Mouse (Mus musculus) cerebellum, postnatal 36 days (tissue): ENCODE measurements around the gene Rnf6.

Experiments used
- DNase-seq, 2 experiments: peaks; one replicate each; pipeline ENCODE4 v3.0.0; 2021 to 2022; ENCODE audit warnings: mixed read lengths in 2 of 2

Gene Rnf6

GRCm38 (mm10) chr5:146220879-146221714 is at the start of gene Rnf6:
Gene Rnf6 (minus strand): TSS chr5:146221555.
- peak; percentile 90 to 94 for DNase-seq

- no peak for DNase-seq
Measured at GRCm38 (mm10) chr5:146270593-146270992, 49.2 kb upstream of the Rnf6 start.

GRCm38 (mm10) chr5:146267776-146268175 is 46.4 kb upstream of the Rnf6 start:
- DNase-seq = peak; percentile 27 to 31

GRCm38 (mm10) chr5:146265934-146266591 is 44.7 kb upstream of the Rnf6 start:
- DNase-seq = peak; percentile 49 to 59

GRCm38 (mm10) chr5:146260003-146260402 is 38.6 kb upstream of the Rnf6 start:
- no peak for DNase-seq

GRCm38 (mm10) chr5:146253644-146254043 is 32.3 kb upstream of the Rnf6 start:
- peak; percentile 23 to 32 for DNase-seq

GRCm38 (mm10) chr5:146251663-146252429 is 30.5 kb upstream of the Rnf6 start:
- no peak for DNase-seq

GRCm38 (mm10) chr5:146250369-146251075 is 29.2 kb upstream of the Rnf6 start:
- DNase-seq = no peak

- no peak for DNase-seq
Measured at GRCm38 (mm10) chr5:146248746-146249145, 27.4 kb upstream of the Rnf6 start.

- no peak for DNase-seq
Measured at GRCm38 (mm10) chr5:146247709-146248108, 26.4 kb upstream of the Rnf6 start.

- DNase-seq = no peak
Measured at GRCm38 (mm10) chr5:146246386-146246785, 25.0 kb upstream of the Rnf6 start.

- no peak for DNase-seq
Measured at GRCm38 (mm10) chr5:146245646-146246370, 24.5 kb upstream of the Rnf6 start.

- no peak for DNase-seq
Measured at GRCm38 (mm10) chr5:146245193-146245592, 23.8 kb upstream of the Rnf6 start.

- no peak for DNase-seq
Measured at GRCm38 (mm10) chr5:146241202-146241601, 19.8 kb upstream of the Rnf6 start.

- DNase-seq = no peak
Measured at GRCm38 (mm10) chr5:146240771-146241170, 19.4 kb upstream of the Rnf6 start.

GRCm38 (mm10) chr5:146238274-146238673 is 16.9 kb upstream of the Rnf6 start:
- no peak for DNase-seq

GRCm38 (mm10) chr5:146234336-146234735 is 13.0 kb upstream of the Rnf6 start:
- DNase-seq = no peak

- DNase-seq = no peak
Measured at GRCm38 (mm10) chr5:146232816-146233215, 11.5 kb upstream of the Rnf6 start.

GRCm38 (mm10) chr5:146232056-146232675 is 10.8 kb upstream of the Rnf6 start:
- DNase-seq = no peak

- DNase-seq = peak; percentile 43 to 44
Measured at GRCm38 (mm10) chr5:146231655-146231996, 10.3 kb upstream of the Rnf6 start.

GRCm38 (mm10) chr5:146230864-146231654 is 9.7 kb upstream of the Rnf6 start, which contains the start of gene Cdk8:
Gene Cdk8 (plus strand): TSS chr5:146231230.
- peak; percentile 94 to 96 for DNase-seq
